Mouse (Mus musculus): ENCODE measurements around the gene Fam57b. TPM values are rescaled to one million over a fixed set of nuclear protein-coding genes. Genes with fewer than 3 reads are reported as not detected.

Gene Fam57b
- polyA plus RNA-seq, 1 experiment from 2014 or later, result not detected

- peaks cover 64% of the 10 kb centered on the region for H3K4me1 ChIP-seq (replicated peaks)
- under 1% methylated on average over 81 of the region's 83 CpGs for WGBS (ENCODE audit: insufficient replicate concordance)
- H3K4me2 ChIP-seq, result peak within 1 kb of the TSS; percentile 85
- H3K9ac ChIP-seq, result peak within 1 kb of the TSS; percentile 95
- H3K27ac ChIP-seq (replicated peaks), result peak within 1 kb of the TSS; percentile 93
- peaks cover 62% of the 10 kb centered on the region for H3K36me3 ChIP-seq (replicated peaks)
- H3K4me3 ChIP-seq (replicated peaks), result peak within 1 kb of the TSS; percentile 90
- no peaks in the 10 kb centered on the region for H3K9me3 ChIP-seq (replicated peaks)
- H3K27me3 ChIP-seq, result no peaks in the 10 kb centered on the region
- ATAC-seq (ENCODE audit: insufficient read depth), result peak; percentile 87
These were observed 5.4 kb upstream of the Fam57b start, which contains the start of gene Ppp4c for GRCm38 (mm10) chr7:126791851-126792720. TSS of gene Ppp4c (minus strand) at chr7:126792496.

- Histone ChIP-seq H3K4me3 (replicated peaks) (peak overlapping the region; percentile 90), H3K27ac (replicated peaks) (peak overlapping the region; percentile 93), H3K4me1 (replicated peaks) (peaks cover 71% of the 10 kb centered on the region), H3K27me3 (no peaks in the 10 kb centered on the region), H3K36me3 (replicated peaks) (peaks cover 59% of the 10 kb centered on the region), H3K9ac (peak overlapping the region; percentile 95), H3K4me2 (peak overlapping the region; percentile 85), H3K9me3 (replicated peaks) (no peaks in the 10 kb centered on the region)
- 20% methylated on average over 11 of the region's 11 CpGs for WGBS (ENCODE audit: insufficient replicate concordance)
- ATAC-seq (ENCODE audit: insufficient read depth), result 0 out of 2 replicates have a peak, but pooled peaks have one; percentile 2
These were observed 4.6 kb upstream of the Fam57b start for GRCm38 (mm10) chr7:126792721-126793443.

GRCm38 (mm10) chr7:126793456-126794270 is 3.8 kb upstream of the Fam57b start:
- Histone ChIP-seq H3K27ac (replicated peaks) (peak overlapping the region; percentile 19; the same call in 1 of the 2 replicates), H3K4me3 (replicated peaks) (no peak overlapping the region), H3K27me3 (no peaks in the 10 kb centered on the region), H3K36me3 (replicated peaks) (peaks cover 51% of the 10 kb centered on the region), H3K9ac (peak overlapping the region; percentile 95; the same call in 1 of the 2 replicates), H3K4me1 (replicated peaks) (peaks cover 77% of the 10 kb centered on the region), H3K4me2 (no peak overlapping the region), H3K9me3 (replicated peaks) (no peaks in the 10 kb centered on the region)
- no peak for ATAC-seq (ENCODE audit: insufficient read depth)
- WGBS (ENCODE audit: insufficient replicate concordance), result 67% methylated on average over 4 of the region's 4 CpGs

- H3K27ac ChIP-seq (replicated peaks), result no peak overlapping the region
- H3K9me3 ChIP-seq (replicated peaks), result no peaks in the 10 kb centered on the region
- H3K4me1 ChIP-seq (replicated peaks), result peaks cover 81% of the 10 kb centered on the region
- peaks cover 45% of the 10 kb centered on the region for H3K36me3 ChIP-seq (replicated peaks)
- 0 out of 2 replicates have a peak overlapping the region, but pooled peaks have one; percentile 2 for H3K9ac ChIP-seq
- H3K4me2 ChIP-seq, result no peak overlapping the region
- 41% methylated on average over 4 of the region's 4 CpGs for WGBS (ENCODE audit: insufficient replicate concordance)
- no peak overlapping the region for H3K4me3 ChIP-seq (replicated peaks)
- H3K27me3 ChIP-seq, result no peaks in the 10 kb centered on the region
- ATAC-seq (ENCODE audit: insufficient read depth), result no peak
These were observed 3.2 kb upstream of the Fam57b start for GRCm38 (mm10) chr7:126794271-126794605.

- Histone ChIP-seq H3K27me3 (no peaks in the 10 kb centered on the region), H3K9me3 (replicated peaks) (no peaks in the 10 kb centered on the region), H3K9ac (no peak overlapping the region), H3K4me2 (no peak overlapping the region), H3K4me3 (replicated peaks) (no peak overlapping the region), H3K4me1 (replicated peaks) (peaks cover 87% of the 10 kb centered on the region), H3K36me3 (replicated peaks) (peaks cover 31% of the 10 kb centered on the region), H3K27ac (replicated peaks) (no peak overlapping the region)
- 76% methylated on average over 16 of the region's 16 CpGs for WGBS (ENCODE audit: insufficient replicate concordance)
- no peak for ATAC-seq (ENCODE audit: insufficient read depth)
These were observed 1.8 kb upstream of the Fam57b start for GRCm38 (mm10) chr7:126795387-126796317.

- Histone ChIP-seq H3K4me3 (replicated peaks) (no peak overlapping the region), H3K27me3 (no peaks in the 10 kb centered on the region), H3K4me2 (peak overlapping the region; percentile 97; the same call in 1 of the 2 replicates), H3K9me3 (replicated peaks) (no peaks in the 10 kb centered on the region), H3K27ac (replicated peaks) (peak overlapping the region; percentile 31; the same call in 1 of the 2 replicates), H3K36me3 (replicated peaks) (peaks cover 31% of the 10 kb centered on the region), H3K4me1 (replicated peaks) (peaks cover 84% of the 10 kb centered on the region), H3K9ac (no peak overlapping the region)
- no peak for ATAC-seq (ENCODE audit: insufficient read depth)
- 71% methylated on average over 8 of the region's 8 CpGs for WGBS (ENCODE audit: insufficient replicate concordance)
These were observed 1.0 kb upstream of the Fam57b start for GRCm38 (mm10) chr7:126796350-126796932.

- ATAC-seq (ENCODE audit: insufficient read depth), result peak; percentile 47
- Histone ChIP-seq H3K9me3 (replicated peaks) (no peaks in the 10 kb centered on the region), H3K9ac (peak overlapping the region; percentile 75), H3K27ac (replicated peaks) (peak overlapping the region; percentile 90), H3K4me3 (replicated peaks) (peak overlapping the region; percentile 82), H3K4me1 (replicated peaks) (peaks cover 87% of the 10 kb centered on the region), H3K36me3 (replicated peaks) (peaks cover 31% of the 10 kb centered on the region), H3K27me3 (no peaks in the 10 kb centered on the region), H3K4me2 (peak overlapping the region; percentile 97)
- under 1% methylated on average over 40 of the region's 40 CpGs for WGBS (ENCODE audit: insufficient replicate concordance)
These were observed 920 bp downstream of the Fam57b start for GRCm38 (mm10) chr7:126798127-126799049.

- Histone ChIP-seq H3K4me2 (peak overlapping the region; percentile 97), H3K4me1 (replicated peaks) (peaks cover 84% of the 10 kb centered on the region), H3K27me3 (no peaks in the 10 kb centered on the region), H3K9me3 (replicated peaks) (no peaks in the 10 kb centered on the region), H3K36me3 (replicated peaks) (peaks cover 31% of the 10 kb centered on the region), H3K27ac (replicated peaks) (peak overlapping the region; percentile 90), H3K9ac (peak overlapping the region; percentile 75), H3K4me3 (replicated peaks) (peak overlapping the region; percentile 82)
- ATAC-seq (ENCODE audit: insufficient read depth), result peak; percentile 93
- under 1% methylated on average over 33 of the region's 36 CpGs for WGBS (ENCODE audit: insufficient replicate concordance)
These were observed 1.6 kb downstream of the Fam57b start for GRCm38 (mm10) chr7:126799050-126799467.
